Mouse (Mus musculus) liver, embryonic 12.5 days (tissue): Measurements from ENCODE around the gene C2cd2l. TPM values are rescaled to one million over a fixed set of nuclear protein-coding genes. Genes with fewer than 3 reads are reported as not detected.
"Not testable (repeated sequence)": the region's sequence is repeated elsewhere in the genome, so short reads cannot be mapped to it uniquely, and the experiment has no call there.

Experiments used
- ATAC-seq: fragments of 200-750 bp; cut with Nextera tagmentation; 2 replicates; pipeline ENCODE4 v1.8.0; 2017; ENCODE audit warnings: moderate number of reproducible peaks, mild to moderate bottlenecking, moderate library complexity
- H3K27ac ChIP-seq: fragments of 300-500 bp; sonication (generic); 2 replicates; pipeline ENCODE4 v1.5.1; 2016; ENCODE audit warnings: mild to moderate bottlenecking
- H3K27me3 ChIP-seq: fragments of 300-500 bp; sonication (generic); replicated peaks from 2 replicates; pipeline ENCODE4 v1.6.1; 2016; ENCODE audit warnings: mild to moderate bottlenecking, moderate library complexity
- H3K36me3 ChIP-seq: fragments of 300-500 bp; sonication (generic); 2 replicates; pipeline ENCODE4 v1.6.1; 2016; ENCODE audit warnings: mild to moderate bottlenecking, moderate library complexity
- H3K4me1 ChIP-seq: fragments of 300-500 bp; sonication (generic); 2 replicates; pipeline ENCODE4 v1.6.1; 2016
- H3K4me2 ChIP-seq: fragments of 300-500 bp; sonication (generic); 2 replicates; pipeline ENCODE4 v1.6.1; 2016; ENCODE audit warnings: mild to moderate bottlenecking, moderate library complexity
- H3K4me3 ChIP-seq: fragments of 300-500 bp; sonication (generic); 2 replicates; pipeline ENCODE4 v1.5.1; 2016; ENCODE audit warnings: mild to moderate bottlenecking, moderate library complexity
- H3K9ac ChIP-seq: fragments of 300-500 bp; sonication (generic); 2 replicates; pipeline ENCODE4 v1.6.1; 2016; ENCODE audit warnings: mild to moderate bottlenecking, moderate library complexity
- H3K9me3 ChIP-seq: fragments of 300-500 bp; sonication (generic); replicated peaks from 2 replicates; pipeline ENCODE4 v1.6.1; 2016; ENCODE audit warnings: mild to moderate bottlenecking, moderate library complexity
- WGBS: fragments of 180-500 bp; shearing (Covaris S2); methylation state at CpG from one replicate; pipeline ENCODE4 v1.1.7; 2016; ENCODE audit not compliant: insufficient replicate concordance; 5-methylcytosine and 5-hydroxymethylcytosine counted together
- polyA plus RNA-seq: library from polyadenylated mRNA; unstranded; fragments of >200 nt; fragmentation: Nextera tagmentation; extraction: Ambion mirVana; gene quantifications from 2 replicates; pipeline ENCODE4 v1.2.1, GENCODE M21; 2016

C2cd2l gene
- polyA plus RNA-seq, 1 experiment from 2014 or later: 12.3 TPM

DNA sequence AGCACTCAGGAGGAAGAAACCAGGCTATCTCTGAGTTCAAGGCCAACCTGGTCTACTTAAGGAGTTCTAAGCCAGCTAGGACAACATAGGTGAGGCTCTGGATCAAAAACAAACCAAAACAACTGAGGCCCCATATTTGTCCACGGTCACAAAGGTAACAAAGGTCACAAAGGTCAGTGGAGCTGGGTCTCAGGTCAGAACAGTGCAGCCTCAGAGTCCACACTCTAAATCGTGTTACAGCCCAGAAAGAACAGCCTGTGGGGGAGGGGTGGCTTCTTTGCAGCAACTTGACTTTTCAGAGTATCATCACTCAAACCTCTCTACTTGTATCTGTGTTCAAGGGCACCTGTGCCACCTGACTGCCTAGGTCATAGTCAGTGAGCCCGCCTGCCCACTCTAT lies 10.3 kb downstream of the C2cd2l start:
- H3K4me3 ChIP-seq: no peak overlapping the region
- H3K9me3 ChIP-seq: no peaks in the 10 kb centered on the region
- 56% methylated on average over 3 of the region's 3 CpGs for WGBS
- H3K4me1 ChIP-seq: peaks cover 40% of the 10 kb centered on the region
- no peak overlapping the region for H3K27ac ChIP-seq
- 0 out of 2 replicates have a peak overlapping the region, but pooled peaks have one; percentile 8 for H3K9ac ChIP-seq
- no peaks in the 10 kb centered on the region for H3K27me3 ChIP-seq
- no peak for ATAC-seq
- no peak overlapping the region for H3K4me2 ChIP-seq
- H3K36me3 ChIP-seq: peaks cover 47% of the 10 kb centered on the region

DNA sequence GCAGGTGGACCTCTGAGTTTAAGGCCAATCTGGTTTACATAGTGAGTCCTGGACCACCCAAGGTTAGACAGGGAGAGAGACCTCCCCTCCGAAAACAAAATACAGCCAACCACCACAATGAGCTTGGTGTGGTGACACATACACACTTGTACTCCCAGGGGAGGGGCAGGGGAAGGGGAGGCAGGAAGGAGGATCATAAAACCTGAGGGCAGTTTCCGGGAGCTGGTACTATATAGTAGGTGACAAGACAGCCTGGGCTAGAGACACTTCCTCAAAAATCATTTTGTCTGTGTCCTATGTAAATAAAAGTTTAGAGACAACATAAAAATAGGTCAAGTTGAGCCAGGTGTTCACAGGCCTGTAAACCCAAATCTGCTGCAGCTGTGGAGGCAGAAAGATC lies 12.8 kb downstream of the C2cd2l start:
- Histone ChIP-seq H3K9ac (no peak overlapping the region), H3K27ac (no peak overlapping the region), H3K36me3 (peaks cover 38% of the 10 kb centered on the region), H3K9me3 (no peaks in the 10 kb centered on the region), H3K4me1 (peaks cover 50% of the 10 kb centered on the region), H3K4me2 (no peak overlapping the region), H3K27me3 (no peaks in the 10 kb centered on the region), H3K4me3 (no peak overlapping the region)
- 73% methylated on average over 2 of the region's 2 CpGs for WGBS
- no peak for ATAC-seq

DNA sequence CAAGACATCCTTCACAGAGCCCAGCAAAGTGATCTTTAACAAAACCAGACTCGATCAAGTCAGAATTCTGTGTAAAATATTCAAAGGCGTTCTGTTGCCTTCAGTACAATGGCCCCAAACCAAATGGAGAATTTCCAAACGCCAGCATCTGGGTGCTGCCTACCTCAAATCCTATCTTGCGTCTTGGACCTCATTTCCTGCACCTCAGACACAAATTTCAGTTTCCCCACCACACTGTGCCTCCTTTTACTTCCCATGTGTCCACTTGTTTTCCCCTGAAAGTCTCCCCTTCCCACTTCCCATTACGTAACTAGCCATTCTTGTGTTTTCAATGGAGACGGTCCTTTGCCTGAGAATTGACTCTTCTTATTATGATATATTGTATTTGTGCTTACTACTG lies 13.6 kb downstream of the C2cd2l start:
- H3K4me2 ChIP-seq: peak overlapping the region; percentile 88
- 0 out of 2 replicates have a peak overlapping the region, but pooled peaks have one; percentile 55 for H3K27ac ChIP-seq
- H3K36me3 ChIP-seq: peaks cover 38% of the 10 kb centered on the region
- no peak overlapping the region for H3K4me3 ChIP-seq
- no peak for ATAC-seq
- H3K9me3 ChIP-seq: no peaks in the 10 kb centered on the region
- peaks cover 46% of the 10 kb centered on the region for H3K4me1 ChIP-seq
- H3K9ac ChIP-seq: no peak overlapping the region
- 87% methylated on average over 6 of the region's 6 CpGs for WGBS
- no peaks in the 10 kb centered on the region for H3K27me3 ChIP-seq

DNA sequence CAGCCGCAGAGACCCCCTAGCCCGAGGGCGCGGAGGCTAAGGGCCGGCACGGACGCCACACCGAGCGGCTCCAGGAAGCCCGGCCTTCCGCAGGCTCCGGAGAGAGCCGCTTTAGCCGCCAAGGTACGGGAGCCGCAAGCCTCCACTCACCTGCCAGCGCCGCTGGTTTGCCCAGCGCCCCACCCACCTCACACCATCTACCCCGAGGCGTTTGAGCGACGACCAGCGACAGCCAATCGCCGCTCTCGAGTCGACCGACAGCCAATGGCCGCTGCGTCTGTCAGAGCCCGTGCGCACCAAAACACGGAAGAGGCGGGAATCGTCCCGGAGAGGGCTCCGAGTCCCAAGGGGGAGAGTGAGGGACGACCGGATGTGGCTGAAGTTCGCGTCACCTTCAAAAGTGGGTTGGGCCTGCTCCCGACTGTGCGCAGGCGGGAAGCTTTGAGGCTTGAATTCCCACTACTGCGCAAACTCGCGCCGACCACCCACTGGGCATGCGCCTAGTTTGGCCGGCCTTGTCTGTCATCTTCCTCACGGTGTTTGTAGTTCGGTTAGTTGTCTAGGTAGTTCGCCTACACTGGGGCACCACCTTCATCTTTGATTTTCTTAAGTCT lies 14.5 kb downstream of the C2cd2l start, which contains the start of gene Hinfp:
TSS of gene Hinfp (minus strand) at position 206 of the 614 bp plus-strand sequence.
- Histone ChIP-seq H3K27ac (peak within 1 kb of the TSS; percentile 93), H3K36me3 (peaks cover 38% of the 10 kb centered on the region), H3K4me1 (peaks cover 42% of the 10 kb centered on the region), H3K27me3 (no peaks in the 10 kb centered on the region), H3K4me2 (peak within 1 kb of the TSS; percentile 88), H3K4me3 (peak within 1 kb of the TSS; percentile 99), H3K9me3 (no peaks in the 10 kb centered on the region), H3K9ac (peak within 1 kb of the TSS; percentile 98)
- WGBS: under 1% methylated on average over 54 of the region's 54 CpGs
- peak; percentile 99 for ATAC-seq

DNA sequence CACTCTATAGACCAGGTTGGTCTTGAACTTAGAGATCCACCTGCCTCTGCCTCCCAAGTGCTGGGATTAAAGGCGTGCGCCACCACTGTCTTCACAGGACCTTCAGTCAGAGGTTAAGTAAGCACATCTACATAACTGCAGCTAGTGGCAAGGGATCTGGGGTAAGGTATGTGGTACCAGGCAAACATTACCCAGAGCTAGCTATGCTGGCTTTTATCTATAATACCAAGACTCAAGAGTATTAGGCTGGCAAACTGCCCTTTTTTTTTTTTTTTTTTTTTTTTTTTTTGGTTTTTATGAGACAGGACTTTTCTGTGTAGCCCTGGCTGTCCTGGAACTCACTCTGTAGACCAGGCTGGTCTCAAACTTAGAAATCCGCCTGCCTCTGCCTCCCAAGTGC lies 20.1 kb downstream of the C2cd2l start:
- not testable (repeated sequence) for H3K9me3 ChIP-seq, H3K9ac ChIP-seq, ATAC-seq, H3K4me2 ChIP-seq, H3K27me3 ChIP-seq, H3K4me3 ChIP-seq, H3K27ac ChIP-seq
- WGBS: 94% methylated on average over 3 of the region's 3 CpGs
- H3K36me3 ChIP-seq: peaks cover 86% of the 10 kb centered on the region
- peaks cover 29% of the 10 kb centered on the region for H3K4me1 ChIP-seq

DNA sequence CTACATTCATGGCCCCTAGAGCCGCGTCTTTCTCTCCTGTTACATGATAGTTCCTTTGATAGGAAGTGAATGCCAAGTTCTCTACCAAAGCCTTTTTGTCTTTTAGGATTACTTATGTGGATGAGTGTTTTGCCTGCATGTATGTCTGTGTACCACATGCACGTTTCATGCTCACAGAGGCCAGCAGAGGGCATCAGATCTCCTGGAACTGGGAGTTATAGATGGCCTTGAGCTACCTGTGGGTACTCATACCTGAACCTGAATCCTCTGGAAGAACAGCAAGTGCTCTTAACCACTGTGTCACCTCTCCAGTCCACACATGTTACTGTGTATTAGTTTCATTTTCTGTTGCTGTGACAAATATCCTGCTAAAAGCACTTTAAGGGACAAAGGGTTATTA lies 27.6 kb downstream of the C2cd2l start:
- H3K9ac ChIP-seq: no peak overlapping the region
- H3K4me2 ChIP-seq: no peak overlapping the region
- WGBS: 63% methylated on average over 3 of the region's 3 CpGs
- H3K4me1 ChIP-seq: peaks cover 25% of the 10 kb centered on the region
- H3K36me3 ChIP-seq: peaks cover 75% of the 10 kb centered on the region
- peaks cover 5% of the 10 kb centered on the region for H3K9me3 ChIP-seq
- H3K4me3 ChIP-seq: no peak overlapping the region
- ATAC-seq: no peak
- H3K27me3 ChIP-seq: peaks cover 6% of the 10 kb centered on the region; the same call in 1 of the 2 replicates
- no peak overlapping the region for H3K27ac ChIP-seq

DNA sequence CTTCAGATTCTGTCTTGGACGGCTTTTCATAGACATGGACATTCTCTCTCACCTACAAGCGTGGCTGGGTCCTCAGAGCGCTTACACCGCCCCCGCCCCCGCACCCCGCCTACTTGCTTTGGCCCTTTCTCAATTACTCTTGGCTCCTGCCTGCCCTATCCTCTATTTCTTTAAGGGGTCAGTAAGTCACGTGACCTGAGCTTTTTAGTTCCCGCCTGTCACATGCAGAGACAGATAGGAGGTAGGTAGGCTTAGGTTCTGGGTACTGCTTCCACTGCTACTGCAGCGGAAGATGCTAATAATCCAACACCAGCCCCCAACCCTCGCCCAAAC lies 31.2 kb downstream of the C2cd2l start:
- ATAC-seq: peak; percentile 52
- WGBS: 7% methylated on average over 11 of the region's 11 CpGs
- peak overlapping the region; percentile 98 for H3K9ac ChIP-seq
- peaks cover 53% of the 10 kb centered on the region for H3K36me3 ChIP-seq
- H3K4me1 ChIP-seq: peaks cover 60% of the 10 kb centered on the region
- H3K4me3 ChIP-seq: peak overlapping the region; percentile 90
- peak overlapping the region; percentile 97 for H3K27ac ChIP-seq
- H3K27me3 ChIP-seq: peaks cover 19% of the 10 kb centered on the region
- peak overlapping the region; percentile 92 for H3K4me2 ChIP-seq
- H3K9me3 ChIP-seq: peaks cover 5% of the 10 kb centered on the region

DNA sequence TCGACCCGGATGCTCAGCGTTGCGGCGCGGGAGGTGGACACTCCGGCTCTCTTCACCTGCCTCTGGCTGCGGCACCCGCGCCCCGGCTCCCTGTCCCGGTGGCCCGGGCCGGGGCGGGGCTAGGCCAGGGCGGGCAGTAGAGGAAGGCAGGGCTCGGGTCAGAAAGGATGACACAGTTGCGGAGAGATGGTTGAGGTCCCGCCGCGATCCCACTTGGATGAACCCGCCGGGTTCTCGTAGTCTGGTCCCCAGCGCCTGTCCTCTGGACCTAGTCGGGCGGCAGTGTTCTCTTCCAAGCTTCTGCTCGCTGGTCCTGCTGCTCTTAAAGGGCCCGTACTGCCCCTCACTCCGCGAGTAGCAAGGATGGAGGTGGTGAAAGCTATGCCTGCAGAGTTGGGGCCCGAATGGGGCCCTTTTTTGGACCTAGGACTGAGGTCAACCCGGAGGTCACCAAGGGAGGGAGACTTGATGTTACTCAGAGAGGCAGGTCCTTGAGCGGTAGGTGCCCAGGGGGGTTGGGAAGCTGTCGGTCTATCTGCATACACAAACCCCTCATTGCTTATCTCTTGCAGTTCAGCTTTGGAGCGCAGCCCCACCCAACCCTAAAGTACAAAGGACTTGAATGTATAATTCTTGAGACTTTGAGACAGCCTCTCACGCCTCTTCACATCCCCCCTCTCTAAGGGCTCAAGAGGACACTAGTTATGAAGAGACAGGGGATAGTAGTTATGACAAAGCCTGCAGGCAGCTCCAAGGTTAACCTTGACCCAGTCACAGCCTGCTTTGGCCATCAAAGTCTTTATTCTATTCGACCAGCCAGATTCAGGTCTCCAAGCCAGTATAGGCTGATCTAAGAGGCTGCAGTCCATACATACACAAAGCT lies 31.8 kb downstream of the C2cd2l start, which contains the start of gene Abcg4:
TSS of gene Abcg4 (minus strand) at position 540 of the 883 bp plus-strand sequence.
- Histone ChIP-seq H3K27me3 (peaks cover 19% of the 10 kb centered on the region), H3K9me3 (peaks cover 5% of the 10 kb centered on the region), H3K27ac (peak within 1 kb of the TSS; percentile 97), H3K4me2 (peak within 1 kb of the TSS; percentile 92), H3K4me3 (peak within 1 kb of the TSS; percentile 90), H3K36me3 (peaks cover 53% of the 10 kb centered on the region), H3K4me1 (peaks cover 65% of the 10 kb centered on the region), H3K9ac (peak within 1 kb of the TSS; percentile 98)
- 3% methylated on average over 38 of the region's 38 CpGs for WGBS
- peak; percentile 87 for ATAC-seq

DNA sequence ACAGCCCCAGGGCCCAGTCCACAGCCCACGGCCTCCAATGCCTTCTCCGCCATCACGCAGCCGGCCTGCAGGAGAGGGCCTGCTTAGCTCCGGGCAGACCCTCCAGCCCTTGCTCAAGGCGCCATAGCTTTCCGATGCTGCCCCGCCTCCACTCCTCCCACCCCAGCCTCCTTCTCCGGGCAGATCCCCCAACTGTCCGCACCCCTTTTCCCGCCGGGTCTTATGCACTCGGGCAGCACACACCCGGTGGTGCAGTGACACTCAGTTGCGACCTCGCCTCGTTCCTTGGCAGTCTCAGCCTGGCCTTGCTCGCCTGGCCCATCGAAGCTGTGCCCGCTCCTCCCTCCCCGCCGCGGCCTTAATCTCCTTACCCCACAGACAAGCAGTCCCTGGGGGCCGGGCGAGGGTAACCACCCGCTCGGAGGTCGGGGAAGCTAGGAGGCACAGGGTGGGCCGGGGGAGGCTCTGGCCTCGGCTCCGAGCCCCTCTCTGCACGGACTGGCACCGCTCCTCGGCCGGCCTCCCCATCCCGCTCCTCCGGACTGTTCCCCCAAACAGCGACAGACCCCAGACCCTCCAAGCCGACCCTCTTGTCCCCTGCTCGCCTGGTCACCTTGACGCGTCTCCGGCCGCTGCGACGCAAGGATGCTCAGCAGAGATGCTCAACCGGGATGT lies 32.5 kb downstream of the C2cd2l start:
- 2% methylated on average over 47 of the region's 47 CpGs for WGBS
- Histone ChIP-seq H3K27me3 (peaks cover 19% of the 10 kb centered on the region), H3K4me3 (peak overlapping the region; percentile 90), H3K27ac (peak overlapping the region; percentile 97), H3K36me3 (peaks cover 52% of the 10 kb centered on the region), H3K9ac (peak overlapping the region; percentile 98), H3K9me3 (peaks cover 5% of the 10 kb centered on the region), H3K4me2 (peak overlapping the region; percentile 92), H3K4me1 (peaks cover 70% of the 10 kb centered on the region)
- ATAC-seq: peak; percentile 41

DNA sequence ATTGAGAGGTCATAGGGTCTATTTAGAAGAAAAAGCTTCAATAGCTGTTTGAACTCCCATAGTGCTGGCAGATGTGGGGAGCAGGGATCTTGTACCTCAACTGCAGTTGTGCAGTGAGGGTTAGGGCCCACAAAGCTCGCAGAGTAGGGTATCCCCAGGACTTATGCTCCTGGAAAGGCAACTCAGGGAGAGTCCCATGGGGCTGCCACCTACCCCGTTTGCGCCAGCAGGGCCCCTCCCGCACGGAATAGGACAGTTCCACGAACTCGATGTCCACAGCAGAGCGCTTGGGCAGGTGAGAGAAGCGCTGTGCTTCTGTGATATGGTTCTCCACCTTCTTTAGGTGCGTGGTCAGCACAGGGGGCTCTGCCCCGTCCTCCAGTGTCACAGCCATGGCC lies 33.1 kb downstream of the C2cd2l start:
- peak overlapping the region; percentile 98 for H3K9ac ChIP-seq
- H3K4me1 ChIP-seq: peaks cover 70% of the 10 kb centered on the region
- 8% methylated on average over 11 of the region's 11 CpGs for WGBS
- H3K27me3 ChIP-seq: peaks cover 19% of the 10 kb centered on the region
- peak overlapping the region; percentile 92 for H3K4me2 ChIP-seq
- peaks cover 5% of the 10 kb centered on the region for H3K9me3 ChIP-seq
- ATAC-seq: peak; percentile 21
- H3K4me3 ChIP-seq: peak overlapping the region; percentile 90
- H3K36me3 ChIP-seq: peaks cover 52% of the 10 kb centered on the region
- H3K27ac ChIP-seq: peak overlapping the region; percentile 97

DNA sequence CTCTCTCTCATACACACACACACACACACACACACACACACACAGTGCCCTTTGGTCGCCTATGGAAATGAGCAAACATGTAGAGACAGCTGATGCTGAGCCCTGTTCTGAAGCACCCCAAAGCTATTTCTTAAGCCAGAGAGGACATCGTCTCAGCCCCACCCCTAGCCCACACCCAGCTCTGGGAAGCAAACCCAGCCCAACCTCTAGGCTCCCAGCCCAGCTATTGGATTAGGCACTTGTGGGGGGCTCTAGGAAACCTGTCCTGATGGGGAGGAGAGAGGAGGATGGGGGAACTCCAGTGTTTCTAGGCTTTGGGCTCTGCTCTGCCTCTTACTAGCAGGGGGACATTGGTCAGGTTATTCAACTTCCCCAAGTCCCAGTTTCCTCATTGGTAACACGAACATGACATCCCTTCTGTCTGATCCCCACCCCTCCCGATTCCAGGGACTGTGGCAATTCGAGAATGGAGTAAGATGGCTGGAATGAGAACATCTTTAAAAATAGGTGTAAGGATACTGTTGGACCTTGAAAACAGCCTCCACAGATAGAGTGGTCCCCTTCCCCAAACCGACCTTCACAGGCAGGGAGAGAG lies 33.7 kb downstream of the C2cd2l start:
- Histone ChIP-seq H3K4me3 (peak overlapping the region; percentile 90), H3K27ac (peak overlapping the region; percentile 97), H3K9ac (peak overlapping the region; percentile 98), H3K4me1 (peaks cover 73% of the 10 kb centered on the region), H3K27me3 (peaks cover 19% of the 10 kb centered on the region), H3K9me3 (peaks cover 5% of the 10 kb centered on the region), H3K4me2 (peak overlapping the region; percentile 92), H3K36me3 (peaks cover 52% of the 10 kb centered on the region)
- peak; percentile 58 for ATAC-seq
- WGBS: 16% methylated on average over 6 of the region's 6 CpGs
